Mouse (Mus musculus) kidney, embryonic 14.5 days (tissue): ENCODE data around the gene Elmo1. TPM values are rescaled to one million over a fixed set of nuclear protein-coding genes. Genes with fewer than 3 reads are reported as not detected.

Experiments
- ATAC-seq: fragments of 200-750 bp; cut with Nextera tagmentation; 2 replicates; pipeline ENCODE4 v1.8.0; 2017; ENCODE audit warnings: moderate number of reproducible peaks, mild to moderate bottlenecking, moderate TSS enrichment, moderate library complexity; ENCODE audit not compliant: low FRiP score, low TSS enrichment
- H3K27ac ChIP-seq: fragments of 300-500 bp; sonication (generic); 2 replicates; pipeline ENCODE4 v1.5.1; 2014; ENCODE audit warnings: low read depth, mild to moderate bottlenecking, low read length, moderate library complexity, mixed read lengths
- H3K27me3 ChIP-seq: fragments of 300-500 bp; sonication (generic); 2 replicates; pipeline ENCODE4 v1.6.1; 2014; ENCODE audit warnings: mild to moderate bottlenecking, low read length; ENCODE audit not compliant: control insufficient read depth, insufficient read depth
- H3K36me3 ChIP-seq: fragments of 300-500 bp; sonication (generic); 2 replicates; pipeline ENCODE4 v1.6.1; 2014; ENCODE audit warnings: low read length, mixed read lengths; ENCODE audit not compliant: control insufficient read depth, insufficient read depth
- H3K4me1 ChIP-seq: fragments of 300-500 bp; sonication (generic); 2 replicates; pipeline ENCODE4 v1.6.1; 2014; ENCODE audit warnings: low read length, mixed read lengths; ENCODE audit not compliant: control insufficient read depth, insufficient read depth
- H3K4me2 ChIP-seq: fragments of 300-500 bp; sonication (generic); replicated peaks from 2 replicates; pipeline ENCODE4 v1.6.1; 2014; ENCODE audit warnings: low read depth, mild to moderate bottlenecking, low read length
- H3K4me3 ChIP-seq: fragments of 300-500 bp; sonication (generic); 2 replicates; pipeline ENCODE4 v1.5.1; 2014; ENCODE audit warnings: mild to moderate bottlenecking, low read length
- H3K9ac ChIP-seq: fragments of 300-500 bp; sonication (generic); 2 replicates; pipeline ENCODE4 v1.6.1; 2014; ENCODE audit warnings: low read depth, mild to moderate bottlenecking, low read length, moderate library complexity
- H3K9me3 ChIP-seq: fragments of 300-500 bp; sonication (generic); 2 replicates; pipeline ENCODE4 v1.6.1; 2016; ENCODE audit warnings: low read length; ENCODE audit not compliant: control insufficient read depth
- WGBS: fragments of 180-500 bp; shearing (Covaris S2); extraction: QIAGEN DNeasy Blood & Tissue Kit; methylation state at CpG from one replicate; pipeline ENCODE4 v1.1.7; 2014; 5-methylcytosine and 5-hydroxymethylcytosine counted together
- polyA plus RNA-seq: library from polyadenylated mRNA; unstranded; fragments of >200 nt; fragmentation: Nextera tagmentation; extraction: Ambion mirVana; gene quantifications from 2 replicates; pipeline ENCODE4 v1.2.1, GENCODE M21; 2014

Elmo1 gene
- polyA plus RNA-seq, 1 experiment from 2014 or later = 15.4 TPM

GRCm38 (mm10) chr13:20467381-20467780 lies 377.0 kb downstream of the Elmo1 start:
- no peak for ATAC-seq
- 93% methylated on average over 1 of the region's 1 CpGs for WGBS

GRCm38 (mm10) chr13:20471732-20472131 lies 381.3 kb downstream of the Elmo1 start:
- H3K27ac ChIP-seq = no peak overlapping the region
- no peak overlapping the region for H3K9ac ChIP-seq
- no peaks in the 10 kb centered on the region for H3K36me3 ChIP-seq
- H3K9me3 ChIP-seq = no peaks in the 10 kb centered on the region
- no peaks in the 10 kb centered on the region for H3K4me1 ChIP-seq
- H3K27me3 ChIP-seq = no peaks in the 10 kb centered on the region
- no peak for ATAC-seq
- H3K4me3 ChIP-seq = no peak overlapping the region
- 13% methylated on average over 6 of the region's 6 CpGs for WGBS
- H3K4me2 ChIP-seq = no peak overlapping the region; the same call in 1 of the 2 replicates

More at GRCm38 (mm10) chr13:20467381-20467780, 377.0 kb downstream of the Elmo1 start:
- H3K4me1 ChIP-seq = no peaks in the 10 kb centered on the region
- H3K27ac ChIP-seq = no peak overlapping the region
- H3K9ac ChIP-seq = no peak overlapping the region
- H3K4me3 ChIP-seq = no peak overlapping the region
- no peak overlapping the region for H3K4me2 ChIP-seq
- no peaks in the 10 kb centered on the region for H3K36me3 ChIP-seq
- no peaks in the 10 kb centered on the region for H3K9me3 ChIP-seq
- H3K27me3 ChIP-seq = no peaks in the 10 kb centered on the region

GRCm38 (mm10) chr13:20472301-20472831 lies 382.0 kb downstream of the Elmo1 start:
- Histone ChIP-seq H3K27ac (no peak overlapping the region), H3K4me3 (no peak overlapping the region), H3K36me3 (no peaks in the 10 kb centered on the region), H3K27me3 (no peaks in the 10 kb centered on the region), H3K4me1 (no peaks in the 10 kb centered on the region), H3K4me2 (no peak overlapping the region), H3K9ac (no peak overlapping the region), H3K9me3 (no peaks in the 10 kb centered on the region)
- ATAC-seq = no peak
- WGBS = 47% methylated on average over 10 of the region's 10 CpGs

- H3K9me3 ChIP-seq = no peaks in the 10 kb centered on the region
- no peak overlapping the region for H3K9ac ChIP-seq
- H3K27ac ChIP-seq = no peak overlapping the region
- WGBS = 85% methylated on average over 15 of the region's 15 CpGs
- no peak overlapping the region for H3K4me2 ChIP-seq
- no peak overlapping the region for H3K4me3 ChIP-seq
- no peaks in the 10 kb centered on the region for H3K27me3 ChIP-seq
- no peaks in the 10 kb centered on the region for H3K36me3 ChIP-seq
- no peak for ATAC-seq
- no peaks in the 10 kb centered on the region for H3K4me1 ChIP-seq
Measured at GRCm38 (mm10) chr13:20472891-20473539, 382.6 kb downstream of the Elmo1 start.

GRCm38 (mm10) chr13:20473641-20474078 lies 383.3 kb downstream of the Elmo1 start:
- H3K4me3 ChIP-seq = no peak overlapping the region
- H3K27ac ChIP-seq = no peak overlapping the region
- no peaks in the 10 kb centered on the region for H3K27me3 ChIP-seq
- H3K36me3 ChIP-seq = no peaks in the 10 kb centered on the region
- 79% methylated on average over 7 of the region's 7 CpGs for WGBS
- H3K4me1 ChIP-seq = no peaks in the 10 kb centered on the region
- H3K9me3 ChIP-seq = no peaks in the 10 kb centered on the region
- no peak for ATAC-seq
- no peak overlapping the region for H3K9ac ChIP-seq
- H3K4me2 ChIP-seq = no peak overlapping the region

- no peak for ATAC-seq
- Histone ChIP-seq H3K36me3 (no peaks in the 10 kb centered on the region), H3K4me1 (no peaks in the 10 kb centered on the region), H3K9ac (no peak overlapping the region), H3K27me3 (no peaks in the 10 kb centered on the region), H3K27ac (no peak overlapping the region), H3K4me3 (no peak overlapping the region), H3K9me3 (no peaks in the 10 kb centered on the region), H3K4me2 (no peak overlapping the region)
- WGBS = 87% methylated on average over 4 of the region's 4 CpGs
Measured at GRCm38 (mm10) chr13:20474600-20474999, 384.2 kb downstream of the Elmo1 start.

GRCm38 (mm10) chr13:20481805-20482204 lies 391.4 kb downstream of the Elmo1 start:
- Histone ChIP-seq H3K9me3 (no peaks in the 10 kb centered on the region), H3K9ac (no peak overlapping the region), H3K27ac (no peak overlapping the region), H3K27me3 (no peaks in the 10 kb centered on the region), H3K36me3 (no peaks in the 10 kb centered on the region), H3K4me3 (no peak overlapping the region), H3K4me2 (no peak overlapping the region), H3K4me1 (no peaks in the 10 kb centered on the region)
- ATAC-seq = no peak
- 89% methylated on average over 1 of the region's 1 CpGs for whole genome bisulfite sequencing

- no peaks in the 10 kb centered on the region for H3K27me3 ChIP-seq
- no peak overlapping the region for H3K4me2 ChIP-seq
- no peak overlapping the region for H3K27ac ChIP-seq
- 72% methylated on average over 3 of the region's 3 CpGs for WGBS
- H3K4me3 ChIP-seq = no peak overlapping the region
- H3K4me1 ChIP-seq = no peaks in the 10 kb centered on the region
- no peak overlapping the region for H3K9ac ChIP-seq
- ATAC-seq = no peak
- no peaks in the 10 kb centered on the region for H3K36me3 ChIP-seq
- no peaks in the 10 kb centered on the region for H3K9me3 ChIP-seq
Measured at GRCm38 (mm10) chr13:20489110-20489509, 398.7 kb downstream of the Elmo1 start.

- H3K4me1 ChIP-seq = no peaks in the 10 kb centered on the region
- H3K9me3 ChIP-seq = no peaks in the 10 kb centered on the region
- WGBS = 84% methylated on average over 8 of the region's 8 CpGs
- no peaks in the 10 kb centered on the region for H3K27me3 ChIP-seq
- H3K4me3 ChIP-seq = no peak overlapping the region
- no peak overlapping the region for H3K4me2 ChIP-seq
- H3K9ac ChIP-seq = no peak overlapping the region
- ATAC-seq = no peak; the same call in 1 of the 2 replicates
- H3K36me3 ChIP-seq = no peaks in the 10 kb centered on the region
- H3K27ac ChIP-seq = no peak overlapping the region
Measured at GRCm38 (mm10) chr13:20489698-20490417, 399.5 kb downstream of the Elmo1 start.
